Mouse (Mus musculus): ENCODE measurements around the gene Tfcp2l1. TPM values are rescaled to one million over a fixed set of nuclear protein-coding genes. Genes with fewer than 3 reads are reported as not detected.

The Tfcp2l1 gene
- polyA plus RNA-seq, 1 experiment from 2014 or later, result 0.30 TPM

GRCm38 (mm10) chr1:118667536-118667935 is 39.8 kb downstream of the Tfcp2l1 start:
- no peak overlapping the region for H3K4me2 ChIP-seq
- H3K9ac ChIP-seq, result no peak overlapping the region
- no peak for ATAC-seq (ENCODE audit: low FRiP score)

GRCm38 (mm10) chr1:118672196-118672595 is 44.5 kb downstream of the Tfcp2l1 start:
- Histone ChIP-seq H3K4me3 (no peak overlapping the region), H3K4me2 (no peak overlapping the region), H3K9me3 (no peaks in the 10 kb centered on the region), H3K27me3 (no peaks in the 10 kb centered on the region; the same call in 1 of the 2 replicates), H3K27ac (no peak overlapping the region), H3K9ac (no peak overlapping the region), H3K36me3 (no peaks in the 10 kb centered on the region), H3K4me1 (replicated peaks) (peaks cover 6% of the 10 kb centered on the region; the same call in 1 of the 2 replicates)
- ATAC-seq (ENCODE audit: low FRiP score), result no peak
- WGBS, result 31% methylated on average over 8 of the region's 8 CpGs

More at GRCm38 (mm10) chr1:118667536-118667935, 39.8 kb downstream of the Tfcp2l1 start:
- no peak overlapping the region for H3K27ac ChIP-seq
- no peak overlapping the region for H3K4me3 ChIP-seq
- no peaks in the 10 kb centered on the region for H3K36me3 ChIP-seq
- peaks cover 6% of the 10 kb centered on the region; the same call in 1 of the 2 replicates for H3K4me1 ChIP-seq (replicated peaks)
- H3K27me3 ChIP-seq, result no peaks in the 10 kb centered on the region; the same call in 1 of the 2 replicates
- no peaks in the 10 kb centered on the region for H3K9me3 ChIP-seq

- Histone ChIP-seq H3K9me3 (no peaks in the 10 kb centered on the region), H3K9ac (no peak overlapping the region), H3K4me3 (no peak overlapping the region), H3K27ac (no peak overlapping the region), H3K4me1 (replicated peaks) (peaks cover 6% of the 10 kb centered on the region; the same call in 1 of the 2 replicates), H3K36me3 (no peaks in the 10 kb centered on the region), H3K4me2 (no peak overlapping the region), H3K27me3 (no peaks in the 10 kb centered on the region)
- WGBS, result 83% methylated on average over 4 of the region's 4 CpGs
- no peak for ATAC-seq (ENCODE audit: low FRiP score)
These were observed 46.4 kb downstream of the Tfcp2l1 start for GRCm38 (mm10) chr1:118674176-118674575.

GRCm38 (mm10) chr1:118681980-118682379 is 54.2 kb downstream of the Tfcp2l1 start:
- ATAC-seq (ENCODE audit: low FRiP score), result no peak
- H3K27ac ChIP-seq, result no peak overlapping the region
- WGBS, result 79% methylated on average over 1 of the region's 1 CpGs
- H3K4me2 ChIP-seq, result no peak overlapping the region
- H3K9me3 ChIP-seq, result no peaks in the 10 kb centered on the region
- no peaks in the 10 kb centered on the region for H3K4me1 ChIP-seq (replicated peaks)
- H3K36me3 ChIP-seq, result no peaks in the 10 kb centered on the region
- no peak overlapping the region for H3K4me3 ChIP-seq
- no peaks in the 10 kb centered on the region for H3K27me3 ChIP-seq
- H3K9ac ChIP-seq, result no peak overlapping the region

GRCm38 (mm10) chr1:118683686-118684085 is 55.9 kb downstream of the Tfcp2l1 start:
- ATAC-seq (ENCODE audit: low FRiP score), result no peak
- Histone ChIP-seq H3K9ac (no peak overlapping the region), H3K9me3 (no peaks in the 10 kb centered on the region), H3K4me3 (no peak overlapping the region), H3K36me3 (no peaks in the 10 kb centered on the region), H3K27ac (no peak overlapping the region), H3K4me1 (replicated peaks) (no peaks in the 10 kb centered on the region), H3K27me3 (no peaks in the 10 kb centered on the region), H3K4me2 (no peak overlapping the region)
- whole genome bisulfite sequencing, result 80% methylated on average over 4 of the region's 4 CpGs

- H3K4me2 ChIP-seq, result no peak overlapping the region
- no peaks in the 10 kb centered on the region for H3K36me3 ChIP-seq
- no peaks in the 10 kb centered on the region for H3K9me3 ChIP-seq
- ATAC-seq (ENCODE audit: low FRiP score), result no peak
- WGBS, result 78% methylated on average over 10 of the region's 10 CpGs
- no peak overlapping the region for H3K4me3 ChIP-seq
- no peak overlapping the region for H3K27ac ChIP-seq
- no peaks in the 10 kb centered on the region for H3K4me1 ChIP-seq (replicated peaks)
- H3K9ac ChIP-seq, result no peak overlapping the region
- no peaks in the 10 kb centered on the region for H3K27me3 ChIP-seq
These were observed 60.0 kb downstream of the Tfcp2l1 start for GRCm38 (mm10) chr1:118687726-118688125.

- Histone ChIP-seq H3K36me3 (no peaks in the 10 kb centered on the region), H3K27me3 (no peaks in the 10 kb centered on the region), H3K27ac (no peak overlapping the region), H3K4me2 (no peak overlapping the region), H3K4me1 (replicated peaks) (no peaks in the 10 kb centered on the region), H3K9me3 (no peaks in the 10 kb centered on the region), H3K9ac (no peak overlapping the region), H3K4me3 (no peak overlapping the region)
- ATAC-seq (ENCODE audit: low FRiP score), result no peak
- WGBS, result 43% methylated on average over 5 of the region's 5 CpGs
These were observed 62.1 kb downstream of the Tfcp2l1 start for GRCm38 (mm10) chr1:118689830-118690229.

GRCm38 (mm10) chr1:118694436-118694835 is 66.7 kb downstream of the Tfcp2l1 start:
- Histone ChIP-seq H3K9ac (no peak overlapping the region), H3K27ac (no peak overlapping the region), H3K4me2 (no peak overlapping the region), H3K4me1 (replicated peaks) (no peaks in the 10 kb centered on the region), H3K27me3 (no peaks in the 10 kb centered on the region), H3K4me3 (no peak overlapping the region), H3K9me3 (no peaks in the 10 kb centered on the region), H3K36me3 (no peaks in the 10 kb centered on the region)
- ATAC-seq (ENCODE audit: low FRiP score), result no peak
- 90% methylated on average over 2 of the region's 2 CpGs for WGBS

- H3K4me1 ChIP-seq (replicated peaks), result no peaks in the 10 kb centered on the region
- 83% methylated on average over 6 of the region's 6 CpGs for WGBS
- no peak overlapping the region for H3K4me2 ChIP-seq
- H3K27ac ChIP-seq, result no peak overlapping the region
- H3K36me3 ChIP-seq, result no peaks in the 10 kb centered on the region
- H3K4me3 ChIP-seq, result no peak overlapping the region
- no peaks in the 10 kb centered on the region for H3K27me3 ChIP-seq
- ATAC-seq (ENCODE audit: low FRiP score), result no peak
- no peaks in the 10 kb centered on the region for H3K9me3 ChIP-seq
- no peak overlapping the region for H3K9ac ChIP-seq
These were observed 70.2 kb downstream of the Tfcp2l1 start for GRCm38 (mm10) chr1:118697906-118698305.

- Histone ChIP-seq H3K9ac (no peak overlapping the region), H3K9me3 (no peaks in the 10 kb centered on the region), H3K27ac (no peak overlapping the region), H3K4me2 (no peak overlapping the region), H3K4me1 (replicated peaks) (no peaks in the 10 kb centered on the region), H3K27me3 (no peaks in the 10 kb centered on the region), H3K4me3 (no peak overlapping the region), H3K36me3 (no peaks in the 10 kb centered on the region)
- ATAC-seq (ENCODE audit: low FRiP score), result no peak
- WGBS, result 68% methylated on average over 6 of the region's 6 CpGs
These were observed 71.6 kb downstream of the Tfcp2l1 start for GRCm38 (mm10) chr1:118699118-118699890.

GRCm38 (mm10) chr1:118699961-118700360 is 72.2 kb downstream of the Tfcp2l1 start:
- Histone ChIP-seq H3K27me3 (no peaks in the 10 kb centered on the region), H3K9me3 (no peaks in the 10 kb centered on the region), H3K27ac (no peak overlapping the region), H3K36me3 (no peaks in the 10 kb centered on the region), H3K9ac (no peak overlapping the region), H3K4me1 (replicated peaks) (no peaks in the 10 kb centered on the region), H3K4me2 (no peak overlapping the region), H3K4me3 (no peak overlapping the region)
- ATAC-seq (ENCODE audit: low FRiP score), result no peak
- 88% methylated on average over 1 of the region's 1 CpGs for WGBS

- no peaks in the 10 kb centered on the region for H3K36me3 ChIP-seq
- H3K4me1 ChIP-seq (replicated peaks), result no peaks in the 10 kb centered on the region
- H3K4me2 ChIP-seq, result no peak overlapping the region
- H3K9me3 ChIP-seq, result no peaks in the 10 kb centered on the region
- H3K4me3 ChIP-seq, result no peak overlapping the region
- no peak overlapping the region for H3K9ac ChIP-seq
- no peak overlapping the region for H3K27ac ChIP-seq
- WGBS, result 83% methylated on average over 4 of the region's 4 CpGs
- no peak for ATAC-seq (ENCODE audit: low FRiP score)
- H3K27me3 ChIP-seq, result 0 out of 2 replicates have a peak, but pooled peaks cover 4% of the 10 kb centered on the region
These were observed 83.9 kb downstream of the Tfcp2l1 start for GRCm38 (mm10) chr1:118711606-118712005.

GRCm38 (mm10) chr1:118716225-118716624 is 88.5 kb downstream of the Tfcp2l1 start:
- H3K9me3 ChIP-seq, result no peaks in the 10 kb centered on the region
- H3K27me3 ChIP-seq, result no peaks in the 10 kb centered on the region
- H3K9ac ChIP-seq, result no peak overlapping the region
- no peak overlapping the region for H3K27ac ChIP-seq
- H3K4me3 ChIP-seq, result no peak overlapping the region
- no peak overlapping the region for H3K4me2 ChIP-seq
- WGBS, result 56% methylated on average over 1 of the region's 1 CpGs
- no peaks in the 10 kb centered on the region for H3K36me3 ChIP-seq
- H3K4me1 ChIP-seq (replicated peaks), result no peaks in the 10 kb centered on the region
- ATAC-seq (ENCODE audit: low FRiP score), result no peak
